Mouse (Mus musculus): Measurements from ENCODE around the gene Olfr212. TPM values are rescaled to one million over a fixed set of nuclear protein-coding genes. Genes with fewer than 3 reads are reported as not detected.
"Not testable (repeated sequence)": the region's sequence is repeated elsewhere in the genome, so short reads cannot be mapped to it uniquely, and the experiment has no call there.

Gene Olfr212
- not detected in 2 replicates for polyA plus RNA-seq (2012; rRNA removed)

DNA sequence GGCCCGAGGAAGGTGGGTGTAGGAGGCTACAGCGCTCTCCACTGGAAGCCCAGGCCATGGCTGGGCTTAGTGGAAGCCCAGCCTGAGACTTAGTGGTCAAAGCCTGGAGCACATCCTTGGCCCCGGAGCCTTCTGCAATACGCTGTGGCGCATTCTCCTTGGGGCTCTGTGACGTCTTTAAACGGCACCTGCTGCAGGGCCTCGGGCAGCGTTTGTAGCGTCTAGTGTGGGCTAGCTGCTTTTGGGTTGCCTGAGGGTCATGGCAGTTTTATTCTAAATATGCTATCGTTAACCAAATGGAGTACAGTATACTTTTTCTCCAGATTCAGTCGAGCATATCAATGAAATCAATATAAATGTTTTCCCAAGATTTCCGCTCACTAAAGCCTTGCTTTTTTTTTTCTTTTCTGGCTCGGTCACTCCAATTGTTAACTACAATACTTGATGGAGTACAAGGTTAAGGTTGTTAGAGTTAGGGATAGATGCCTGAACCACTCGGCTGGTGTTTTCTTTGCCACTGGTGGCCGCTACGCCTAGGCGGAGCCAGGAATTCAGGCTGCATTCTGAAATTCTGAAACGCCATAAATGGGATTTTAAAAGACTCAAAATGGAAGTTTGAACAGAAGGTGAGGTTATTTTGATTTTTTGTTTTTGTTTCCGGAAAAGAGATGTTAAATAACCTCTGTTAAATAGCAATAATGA lies at the start of gene Olfr212:
Gene Olfr212 (plus strand): TSS at position 215 of the 702 bp plus-strand sequence.
- not testable (repeated sequence) for H3K4me1 ChIP-seq (ENCODE audit: control insufficient read depth, insufficient read depth, low read length); H3K4me3 ChIP-seq (ENCODE audit: insufficient read depth, low read length); H3K27ac ChIP-seq (ENCODE audit: insufficient read depth, low read length)

DNA sequence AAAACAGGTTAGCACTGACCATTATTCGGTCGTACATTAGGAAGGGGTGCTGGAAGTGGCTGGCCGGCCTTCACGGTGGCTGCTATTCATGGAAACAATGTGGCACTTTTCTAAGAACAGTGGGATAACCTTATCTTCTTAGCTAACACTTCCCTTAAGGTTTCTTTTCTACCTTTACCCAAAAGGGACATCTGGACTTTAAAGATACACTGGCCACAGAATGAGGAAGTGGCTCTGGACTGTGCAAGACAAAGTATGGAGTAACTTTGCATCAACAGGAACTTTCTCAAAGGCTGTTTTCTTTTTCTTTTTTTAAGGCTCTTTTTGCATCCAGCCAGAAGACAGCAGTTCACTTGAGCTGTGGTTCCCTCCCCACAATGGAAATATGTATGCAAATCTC lies 47.6 kb upstream of the Olfr212 start:
- no peak overlapping the region for H3K27ac ChIP-seq (ENCODE audit: insufficient read depth, low read length)

DNA sequence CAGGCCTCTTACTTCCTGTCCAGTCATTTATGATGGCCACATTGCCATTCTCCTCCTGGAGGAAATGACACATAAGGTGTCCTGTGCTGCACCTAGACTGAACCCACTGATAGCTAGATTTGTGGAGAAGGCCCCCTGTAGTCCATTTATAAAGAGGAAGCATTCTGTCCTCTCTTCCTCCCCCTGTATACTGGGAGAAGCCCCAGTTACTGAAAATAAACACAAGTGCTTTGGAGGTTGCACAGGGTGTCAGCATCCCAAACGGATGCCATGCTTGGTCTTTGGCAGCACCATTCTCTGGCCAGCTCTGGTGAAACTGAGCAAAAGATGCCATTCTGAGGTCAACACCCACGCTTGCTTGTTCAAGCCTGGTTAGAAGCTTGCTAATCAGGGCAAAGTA lies 47.1 kb upstream of the Olfr212 start:
- no peaks in the 10 kb centered on the region for H3K4me1 ChIP-seq (ENCODE audit: control insufficient read depth, insufficient read depth, low read length)
- no peak overlapping the region for H3K27ac ChIP-seq (ENCODE audit: insufficient read depth, low read length)
- TF ChIP-seq POLR2A (IDR thresholded peaks at IDR 0.05; ENCODE audit: extremely low read depth, insufficient read depth, low read length) (no peak), CTCF (IDR thresholded peaks at IDR 0.05; ENCODE audit: extremely low read depth, insufficient read depth, low read length) (no peak)
- H3K4me3 ChIP-seq (ENCODE audit: insufficient read depth, low read length): no peak overlapping the region

More for the DNA sequence above, 47.6 kb upstream of the Olfr212 start:
- no peak for TF ChIP-seq POLR2A (IDR thresholded peaks at IDR 0.05; ENCODE audit: extremely low read depth, insufficient read depth, low read length)
- Histone ChIP-seq H3K4me1 (ENCODE audit: control insufficient read depth, insufficient read depth, low read length) (no peaks in the 10 kb centered on the region), H3K4me3 (ENCODE audit: insufficient read depth, low read length) (no peak overlapping the region)

DNA sequence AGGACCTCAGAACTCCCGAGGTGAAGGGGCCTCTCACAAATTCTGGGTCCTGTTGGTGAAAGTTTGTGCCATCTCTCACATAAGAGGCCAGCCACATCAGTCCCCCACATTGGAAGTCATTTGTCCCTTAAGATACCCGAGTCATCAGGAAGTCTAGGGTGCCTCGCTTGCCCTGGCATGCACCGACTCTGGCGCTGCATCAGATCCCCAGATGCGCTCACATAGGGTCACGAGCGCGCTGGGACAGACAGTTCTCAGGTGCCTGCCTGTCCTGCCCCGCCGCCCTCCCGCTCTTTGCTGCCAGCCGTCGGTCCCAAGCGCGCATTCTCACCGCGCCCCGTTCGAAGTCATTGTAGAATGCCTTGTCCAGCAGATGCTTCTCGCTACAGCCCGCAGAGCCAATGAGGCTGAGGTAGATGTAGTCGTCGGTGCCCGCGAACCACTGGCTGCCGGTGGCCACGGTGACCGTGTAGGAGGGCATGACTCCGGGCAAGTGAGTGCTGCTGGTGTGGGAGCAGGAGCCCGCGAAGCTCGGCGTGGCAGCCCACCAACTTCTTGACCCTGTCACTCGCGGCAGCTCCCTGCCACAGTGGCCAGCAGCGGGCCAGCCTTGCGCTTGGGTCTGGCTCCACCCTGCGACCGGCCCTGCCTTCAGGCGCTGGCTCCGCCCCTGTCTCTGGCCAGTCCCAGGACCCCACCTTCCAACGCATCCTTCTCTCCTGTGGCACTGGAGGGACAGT lies 45.6 kb upstream of the Olfr212 start, which contains the start of gene Alox5:
Gene Alox5 (minus strand): TSS at position 635 of the 740 bp plus-strand sequence.
- Histone ChIP-seq H3K27ac (ENCODE audit: insufficient read depth, low read length) (no peak within 1 kb of the TSS), H3K4me3 (ENCODE audit: insufficient read depth, low read length) (no peak within 1 kb of the TSS), H3K4me1 (ENCODE audit: control insufficient read depth, insufficient read depth, low read length) (no peaks in the 10 kb centered on the region)
- TF ChIP-seq CTCF (IDR thresholded peaks at IDR 0.05; ENCODE audit: extremely low read depth, insufficient read depth, low read length): no peak
- no peak for TF ChIP-seq POLR2A (IDR thresholded peaks at IDR 0.05; ENCODE audit: extremely low read depth, insufficient read depth, low read length)

DNA sequence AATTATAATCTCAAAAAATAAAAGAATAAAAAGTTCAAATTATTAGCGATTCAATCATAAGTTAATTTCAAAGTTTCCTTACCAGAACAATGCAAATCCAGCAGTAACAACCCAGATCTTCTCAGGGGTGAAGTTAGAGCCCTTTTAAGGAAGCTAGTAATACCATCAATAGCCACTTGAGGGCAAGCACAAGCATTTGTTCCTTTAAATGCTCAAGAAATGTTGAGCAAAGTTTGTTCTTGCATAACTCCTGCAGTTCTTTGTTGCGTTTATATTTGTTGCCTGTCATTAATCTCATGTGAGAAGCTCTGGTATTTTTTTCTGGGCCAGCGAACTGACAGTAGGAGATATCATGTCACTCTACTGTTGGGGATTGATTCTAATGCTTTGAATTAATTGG lies 38.2 kb upstream of the Olfr212 start:
- Histone ChIP-seq H3K4me1 (ENCODE audit: control insufficient read depth, insufficient read depth, low read length) (no peaks in the 10 kb centered on the region), H3K4me3 (ENCODE audit: insufficient read depth, low read length) (no peak overlapping the region), H3K27ac (ENCODE audit: insufficient read depth, low read length) (no peak overlapping the region)
- TF ChIP-seq POLR2A (IDR thresholded peaks at IDR 0.05; ENCODE audit: extremely low read depth, insufficient read depth, low read length) (no peak), CTCF (IDR thresholded peaks at IDR 0.05; ENCODE audit: extremely low read depth, insufficient read depth, low read length) (no peak)

DNA sequence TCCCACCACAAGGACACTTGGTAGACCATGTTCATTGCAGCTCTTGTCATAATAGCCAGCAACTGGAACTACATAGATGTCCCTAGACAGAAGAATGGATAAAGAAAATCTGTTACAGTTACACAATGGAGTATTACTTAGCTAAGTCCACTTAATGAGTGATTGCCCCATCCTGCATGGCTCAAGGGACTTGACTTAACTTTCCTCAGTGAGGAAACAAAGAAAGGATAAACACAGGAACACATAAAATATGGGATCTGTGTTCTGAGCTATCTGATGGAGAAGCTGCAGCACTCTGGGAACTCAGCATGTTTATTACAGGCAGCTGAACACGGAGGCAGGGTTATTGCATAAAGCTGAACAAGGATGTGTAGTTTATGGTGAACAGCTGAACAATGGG lies 21.2 kb upstream of the Olfr212 start:
- H3K27ac ChIP-seq (ENCODE audit: insufficient read depth, low read length): no peak overlapping the region
- no peak overlapping the region for H3K4me3 ChIP-seq (ENCODE audit: insufficient read depth, low read length)
- no peaks in the 10 kb centered on the region for H3K4me1 ChIP-seq (ENCODE audit: control insufficient read depth, insufficient read depth, low read length)
- TF ChIP-seq POLR2A (IDR thresholded peaks at IDR 0.05; ENCODE audit: extremely low read depth, insufficient read depth, low read length) (no peak), CTCF (IDR thresholded peaks at IDR 0.05; ENCODE audit: extremely low read depth, insufficient read depth, low read length) (no peak)

DNA sequence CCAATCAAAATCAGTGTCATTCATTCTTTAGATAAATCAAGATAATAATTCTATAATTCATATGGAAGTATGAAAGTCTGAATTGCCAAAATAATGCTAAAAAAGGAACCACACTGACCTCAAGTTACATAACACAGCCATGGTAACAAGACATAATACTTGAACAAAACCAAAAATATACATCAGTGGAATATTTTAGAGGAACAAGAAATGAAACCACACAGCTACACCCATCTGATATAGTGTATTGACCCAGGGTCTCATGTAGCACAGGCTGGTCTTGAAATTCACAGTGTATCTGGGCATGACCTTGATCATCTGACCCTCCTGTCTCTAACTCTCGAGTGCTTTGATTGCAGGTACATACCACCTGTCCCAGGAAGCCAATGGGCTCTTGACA lies 19.5 kb upstream of the Olfr212 start:
- TF ChIP-seq POLR2A (IDR thresholded peaks at IDR 0.05; ENCODE audit: extremely low read depth, insufficient read depth, low read length) (no peak), CTCF (IDR thresholded peaks at IDR 0.05; ENCODE audit: extremely low read depth, insufficient read depth, low read length) (no peak)
- Histone ChIP-seq H3K4me1 (ENCODE audit: control insufficient read depth, insufficient read depth, low read length) (no peaks in the 10 kb centered on the region), H3K27ac (ENCODE audit: insufficient read depth, low read length) (no peak overlapping the region), H3K4me3 (ENCODE audit: insufficient read depth, low read length) (no peak overlapping the region)

DNA sequence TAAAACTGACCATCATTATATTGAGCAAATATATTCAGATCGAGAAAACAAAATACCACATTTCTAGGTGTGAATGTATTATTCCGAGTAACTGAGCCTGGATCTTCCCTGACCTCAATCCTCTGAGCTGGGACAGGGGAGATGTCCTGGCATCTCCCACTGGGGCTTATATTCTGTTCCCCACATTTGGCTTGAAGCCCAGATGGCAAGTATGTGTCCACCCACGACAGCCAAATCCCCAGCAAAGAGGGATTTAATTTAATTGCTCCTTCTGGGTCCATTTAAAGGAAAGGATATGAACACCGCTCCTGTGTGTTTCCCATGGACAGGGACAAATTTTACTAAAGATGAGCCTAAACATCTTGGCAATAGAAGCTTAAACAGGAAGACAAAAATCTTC lies 17.5 kb upstream of the Olfr212 start, which contains the start of gene Olfr211:
Gene Olfr211 (plus strand): TSS at position 301 of the 400 bp plus-strand sequence.
- H3K4me3 ChIP-seq (ENCODE audit: insufficient read depth, low read length): no peak within 1 kb of the TSS
- TF ChIP-seq CTCF (IDR thresholded peaks at IDR 0.05; ENCODE audit: extremely low read depth, insufficient read depth, low read length) (no peak), POLR2A (IDR thresholded peaks at IDR 0.05; ENCODE audit: extremely low read depth, insufficient read depth, low read length) (no peak)
- no peaks in the 10 kb centered on the region for H3K4me1 ChIP-seq (ENCODE audit: control insufficient read depth, insufficient read depth, low read length)
- no peak within 1 kb of the TSS for H3K27ac ChIP-seq (ENCODE audit: insufficient read depth, low read length)

DNA sequence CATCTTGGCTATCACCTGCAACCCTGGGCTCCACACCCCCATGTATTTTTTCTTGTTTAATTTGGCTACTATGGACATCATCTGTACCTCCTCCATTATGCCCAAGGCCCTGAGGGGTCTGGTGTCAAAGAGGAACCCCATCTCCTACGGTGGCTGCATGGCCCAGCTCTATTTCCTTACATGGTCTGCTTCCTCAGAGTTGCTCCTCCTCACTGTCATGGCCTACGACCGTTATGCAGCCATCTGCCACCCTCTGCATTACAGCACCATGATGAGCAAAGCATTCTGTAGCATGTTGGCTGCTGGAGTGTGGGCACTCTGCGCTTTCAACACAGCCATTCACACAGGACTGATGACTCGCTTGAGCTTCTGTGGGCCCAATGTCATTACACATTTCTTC lies 12.6 kb upstream of the Olfr212 start:
- Histone ChIP-seq H3K4me3 (ENCODE audit: insufficient read depth, low read length) (no peak overlapping the region), H3K4me1 (ENCODE audit: control insufficient read depth, insufficient read depth, low read length) (no peaks in the 10 kb centered on the region), H3K27ac (ENCODE audit: insufficient read depth, low read length) (no peak overlapping the region)
- TF ChIP-seq CTCF (IDR thresholded peaks at IDR 0.05; ENCODE audit: extremely low read depth, insufficient read depth, low read length) (no peak), POLR2A (IDR thresholded peaks at IDR 0.05; ENCODE audit: extremely low read depth, insufficient read depth, low read length) (no peak)

DNA sequence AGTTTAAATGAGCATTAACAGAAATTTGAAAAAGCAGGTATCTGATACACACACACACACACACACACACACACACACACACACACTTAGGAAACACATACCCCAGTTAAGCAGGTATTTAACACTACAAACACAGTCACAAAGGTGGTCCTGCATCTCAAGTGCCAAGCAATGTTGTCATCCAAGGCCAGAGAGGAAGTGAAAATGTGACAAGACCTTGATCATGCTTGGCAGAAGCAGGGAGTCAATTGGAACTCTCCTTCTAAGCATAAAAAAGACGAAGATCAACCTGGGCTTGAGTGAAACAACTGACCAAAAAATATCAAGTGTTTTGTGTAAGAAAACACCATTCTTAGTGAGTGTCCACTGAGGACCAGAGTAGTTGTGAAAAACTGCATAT lies 10.4 kb upstream of the Olfr212 start:
- Histone ChIP-seq H3K4me1 (ENCODE audit: control insufficient read depth, insufficient read depth, low read length) (no peaks in the 10 kb centered on the region), H3K4me3 (ENCODE audit: insufficient read depth, low read length) (no peak overlapping the region), H3K27ac (ENCODE audit: insufficient read depth, low read length) (no peak overlapping the region)
- TF ChIP-seq CTCF (IDR thresholded peaks at IDR 0.05; ENCODE audit: extremely low read depth, insufficient read depth, low read length): no peak
- TF ChIP-seq POLR2A (IDR thresholded peaks at IDR 0.05; ENCODE audit: extremely low read depth, insufficient read depth, low read length): no peak

Data from cortical plate, adult 2 months (tissue).